Mouse (Mus musculus) bone marrow macrophage, adult 2 months (primary cell): ENCODE measurements around the gene Igsf21.

ENCODE experiments used
- CTCF ChIP-seq: IDR thresholded peaks from 2 replicates; pipeline ENCODE4 v1.5.1; 2012; ENCODE audit warnings: low read depth, mild to moderate bottlenecking, low read length, moderate library complexity
- POLR2A ChIP-seq: IDR thresholded peaks from 2 replicates; pipeline ENCODE4 v1.6.1; 2012; ENCODE audit warnings: mild to moderate bottlenecking, low read depth, low read length, borderline replicate concordance

GRCm38 (mm10) chr4:140244161-140244813 lies 2.3 kb downstream of the Igsf21 start:
- TF ChIP-seq POLR2A: no peak
- no peak for TF ChIP-seq CTCF
